In the genomic region with DNA sequence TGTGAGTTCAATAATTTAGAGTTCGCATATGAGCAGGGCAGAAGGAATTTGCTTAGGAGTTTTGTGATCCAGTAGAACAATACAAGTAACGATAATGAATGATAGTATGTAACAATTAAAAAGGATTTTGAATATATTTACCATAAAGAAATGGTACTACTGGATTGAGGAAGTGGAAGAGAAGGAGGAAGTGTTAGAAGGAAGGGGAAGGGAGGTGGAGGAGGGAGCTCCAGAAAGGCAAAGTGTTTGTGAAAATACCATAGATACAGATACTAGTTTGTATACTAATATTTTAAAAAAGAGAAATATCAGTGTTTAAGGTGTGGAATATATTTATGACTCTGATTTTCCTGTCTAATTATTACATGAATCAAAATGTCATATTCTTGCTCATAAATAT, we compare ENCODE assay signal across 23 mouse cellular contexts.
A peak's percentile ranks its signal among the peaks of the same experiment; 100 is the strongest.
DNase-seq lines count a peak whose midpoint lies in the region; ATAC-seq and TF ChIP-seq lines count a peak whose summit lies in the region.
"Had no signal": no experiment of that assay in that cellular context is flagged by ENCODE, and none has a peak within 500 bp of the region (broad histone marks: within the 10 kb centered on the region; RNA-seq: fewer than 3 reads in every experiment).

No protein-coding gene starts in this region.

- no peaks in the 10 kb centered on the region; the same call in 1 of the 2 replicates for H3K79me2 ChIP-seq in MEL (ENCODE audit: control insufficient read depth, insufficient read depth, low read length, poor library complexity)

- no peaks in the 10 kb centered on the region for H3K9me3 ChIP-seq in lung, postnatal 0 days (ENCODE audit: low read length)
- H3K9me3 ChIP-seq in MEL (replicated peaks; ENCODE audit: insufficient read depth, low read length): no peaks in the 10 kb centered on the region
- H3K9me3 ChIP-seq: embryonic facial prominence, embryonic 12.5 days; embryonic facial prominence, embryonic 15.5 days; forebrain, embryonic 15.5 days; heart, embryonic 10.5 days; heart, embryonic 13.5 days; hindbrain, embryonic 12.5 days; hindbrain, embryonic 15.5 days had no signal

- no peak for TF ChIP-seq RAD21 in MEL (IDR thresholded peaks at IDR 0.05; ENCODE audit: low read depth, low read length)

- no peak for TF ChIP-seq EP300 in lung, postnatal 0 days (IDR thresholded peaks at IDR 0.05)
- no peak for TF ChIP-seq EP300 in MEL (IDR thresholded peaks at IDR 0.05; ENCODE audit: low read depth in 1 of 2, low read length in 2 of 2)

- no peaks in the 10 kb centered on the region for H3K4me1 ChIP-seq in lung, postnatal 0 days (ENCODE audit: insufficient read depth, low read depth, low read length)
- no peaks in the 10 kb centered on the region for H3K4me1 ChIP-seq in lung, adult 2 months (ENCODE audit: control insufficient read depth, insufficient read depth, low read length)
- peaks cover 0 to 4% of the 10 kb centered on the region in 2 experiments; a peak in 1 of 4 replicates for H3K4me1 ChIP-seq in MEL (ENCODE audit: control insufficient read depth in 1 of 2, insufficient read depth in 2 of 2, low read length in 2 of 2)
- H3K4me1 ChIP-seq: embryonic facial prominence, embryonic 15.5 days; heart, embryonic 10.5 days had no signal

- H3K4me3 ChIP-seq in lung, postnatal 0 days (ENCODE audit: low read depth, low read length): no peak overlapping the region
- no peak overlapping the region for H3K4me3 ChIP-seq in lung, adult 2 months (replicated peaks; ENCODE audit: extremely low read depth, low read depth, low read length)
- H3K4me3 ChIP-seq in MEL (ENCODE audit: control insufficient read depth in 1 of 2, insufficient read depth in 1 of 2, low read depth in 2 of 2, low read length in 2 of 2): no peak overlapping the region
- H3K4me3 ChIP-seq: embryonic facial prominence, embryonic 12.5 days; embryonic facial prominence, embryonic 15.5 days; forebrain, embryonic 15.5 days; heart, adult 2 months; heart, embryonic 10.5 days; heart, embryonic 13.5 days; hindbrain, embryonic 12.5 days; hindbrain, embryonic 15.5 days had no signal

- TF ChIP-seq CTCF in lung, postnatal 0 days (IDR thresholded peaks at IDR 0.05): no peak
- no peak for TF ChIP-seq CTCF in lung, adult 2 months (IDR thresholded peaks at IDR 0.05; ENCODE audit: insufficient read depth, low read length)
- no peak for TF ChIP-seq CTCF in MEL (IDR thresholded peaks at IDR 0.05 in 2 of 3, conservative IDR thresholded peaks at IDR 0.05 in 1 of 3; ENCODE audit: control insufficient read depth in 1 of 3, insufficient read depth in 1 of 3, low read depth in 2 of 3, low read length in 3 of 3, poor library complexity in 1 of 3, severe bottlenecking in 1 of 3)

- peak; percentile 8 for DNase-seq in lung, postnatal 0 days (ENCODE audit: low spot score)
- DNase-seq in lung, adult 2 months: no peak
- DNase-seq in MEL (ENCODE audit: low read depth, low spot score): peak; percentile 36
- no peak for DNase-seq in kidney, adult 11 months
- DNase-seq in layer of hippocampus, adult 8-10 months (ENCODE audit: low spot score in 2 of 2): no peak
- DNase-seq: adrenal gland, adult 8-10 months; adrenal gland, postnatal 25 days; cerebellum, adult 11-12 months; cerebellum, adult 9-10 months; cerebellum, postnatal 14 days; gastrocnemius, postnatal 25 days; heart, adult 2 months; heart, postnatal 14 days had no signal

- H3K27ac ChIP-seq in lung, postnatal 0 days (ENCODE audit: low read length): no peak overlapping the region
- H3K27ac ChIP-seq in MEL (ENCODE audit: control insufficient read depth, low read depth, low read length): no peak overlapping the region
- H3K27ac ChIP-seq: embryonic facial prominence, embryonic 12.5 days; embryonic facial prominence, embryonic 15.5 days; forebrain, embryonic 15.5 days; heart, adult 2 months; heart, embryonic 10.5 days; heart, embryonic 13.5 days; hindbrain, embryonic 12.5 days; hindbrain, embryonic 15.5 days had no signal

- 93% methylated on average over 2 of the region's 2 CpGs for WGBS in lung, postnatal 0 days
- WGBS in lung, adult 2 months: 85% methylated on average over 2 of the region's 2 CpGs

- H3K27me3 ChIP-seq in lung, postnatal 0 days (replicated peaks; ENCODE audit: insufficient read depth, low read length): no peaks in the 10 kb centered on the region
- H3K27me3 ChIP-seq in MEL (ENCODE audit: control insufficient read depth in 1 of 2, insufficient read depth in 2 of 2, low read length in 2 of 2): no peaks in the 10 kb centered on the region
- H3K27me3 ChIP-seq: embryonic facial prominence, embryonic 12.5 days; embryonic facial prominence, embryonic 15.5 days; forebrain, embryonic 15.5 days; heart, embryonic 13.5 days; hindbrain, embryonic 12.5 days; hindbrain, embryonic 15.5 days had no signal

- no peaks in the 10 kb centered on the region for H3K36me3 ChIP-seq in lung, postnatal 0 days (ENCODE audit: insufficient read depth, low read length)
- H3K36me3 ChIP-seq in MEL (ENCODE audit: control insufficient read depth in 1 of 2, insufficient read depth in 2 of 2, low read length in 2 of 2): peaks cover 0 to 2% of the 10 kb centered on the region in 2 experiments; a peak in 1 of 4 replicates
- H3K36me3 ChIP-seq: embryonic facial prominence, embryonic 12.5 days; embryonic facial prominence, embryonic 15.5 days; forebrain, embryonic 15.5 days; heart, embryonic 10.5 days; heart, embryonic 13.5 days; hindbrain, embryonic 12.5 days; hindbrain, embryonic 15.5 days had no signal

- H3K4me2 ChIP-seq in lung, postnatal 0 days (replicated peaks; ENCODE audit: low read depth, low read length): no peak overlapping the region
- H3K4me2 ChIP-seq: embryonic facial prominence, embryonic 12.5 days; embryonic facial prominence, embryonic 15.5 days; forebrain, embryonic 15.5 days; heart, embryonic 13.5 days; hindbrain, embryonic 12.5 days; hindbrain, embryonic 15.5 days had no signal

- H3K9ac ChIP-seq in lung, postnatal 0 days (replicated peaks; ENCODE audit: low read depth): no peak overlapping the region
- no peak overlapping the region for H3K9ac ChIP-seq in MEL (ENCODE audit: control insufficient read depth, low read depth, low read length, poor library complexity, severe bottlenecking)
- H3K9ac ChIP-seq: embryonic facial prominence, embryonic 12.5 days; embryonic facial prominence, embryonic 15.5 days; forebrain, embryonic 15.5 days; heart, embryonic 13.5 days; hindbrain, embryonic 12.5 days; hindbrain, embryonic 15.5 days had no signal

- TF ChIP-seq POLR2A in lung, adult 2 months (IDR thresholded peaks at IDR 0.05; ENCODE audit: borderline replicate concordance, extremely low read depth, low read depth, low read length): no peak
- no peak for TF ChIP-seq POLR2A in MEL (IDR thresholded peaks at IDR 0.05; ENCODE audit: control insufficient read depth in 1 of 2, insufficient read depth in 1 of 2, low read depth in 1 of 2, low read length in 2 of 2, poor library complexity in 1 of 2)

- ATAC-seq in lung, postnatal 0 days: no peak
- peak; percentile 80 for ATAC-seq in megakaryocyte, adult 5-6 weeks (ENCODE audit: poor library complexity, severe bottlenecking)
- ATAC-seq: activated CD4-positive, CD25-positive, alpha-beta regulatory T cell, adult 4 months; CD4-positive, CD25-positive, alpha-beta regulatory T cell, adult 4 months; forebrain, embryonic 15.5 days had no signal

TF ChIP-seq in MEL, 35 proteins besides CTCF, POLR2A, EP300 and RAD21:
- TF ChIP-seq KAT2A (conservative IDR thresholded peaks at IDR 0.05; ENCODE audit: low read depth, low read length) (no peak), SIN3A (IDR thresholded peaks at IDR 0.05; ENCODE audit: low read length) (no peak), TBP (IDR thresholded peaks at IDR 0.05; ENCODE audit: low read depth, low read length) (no peak), HCFC1 (IDR thresholded peaks at IDR 0.05; ENCODE audit: low read depth, low read length) (no peak), UBTF (IDR thresholded peaks at IDR 0.05; ENCODE audit: borderline replicate concordance, insufficient read depth, low read depth, low read length) (no peak), NELFE (IDR thresholded peaks at IDR 0.05; ENCODE audit: low read depth, low read length) (no peak), ZNF384 (IDR thresholded peaks at IDR 0.05; ENCODE audit: low read depth, low read length) (no peak), MEF2A (IDR thresholded peaks at IDR 0.05; ENCODE audit: extremely low read depth, insufficient replicate concordance, low read depth, low read length, poor library complexity, severe bottlenecking) (no peak), ZC3H11A (IDR thresholded peaks at IDR 0.05; ENCODE audit: low read depth, low read length) (no peak), ZMIZ1 (IDR thresholded peaks at IDR 0.05; ENCODE audit: low read depth, low read length) (no peak), SMC3 (IDR thresholded peaks at IDR 0.05; ENCODE audit: low read depth, low read length) (no peak)
TF ChIP-seq in MEL: peak in this region for 0.

Comparison
In these comparisons a context has a peak if more than half of its experiments do, and no peak if none do; other contexts are left out.
1. DNase-seq: peak in lung, postnatal 0 days (single experiment) and MEL (single experiment); none in lung, adult 2 months (single experiment), kidney, adult 11 months (single experiment) and layer of hippocampus, adult 8-10 months (0 of 2).